Mouse (Mus musculus) frontal cortex, adult (tissue): Measurements from ENCODE around the gene Spdye4a.

Experiments
- ATAC-seq: cut with Nextera tagmentation; 2 replicates; pipeline ENCODE4 v1.9.2; 2017; ENCODE audit warnings: mild to moderate bottlenecking, moderate library complexity, mixed read lengths; ENCODE audit not compliant: low TSS enrichment

Gene Spdye4a

DNA sequence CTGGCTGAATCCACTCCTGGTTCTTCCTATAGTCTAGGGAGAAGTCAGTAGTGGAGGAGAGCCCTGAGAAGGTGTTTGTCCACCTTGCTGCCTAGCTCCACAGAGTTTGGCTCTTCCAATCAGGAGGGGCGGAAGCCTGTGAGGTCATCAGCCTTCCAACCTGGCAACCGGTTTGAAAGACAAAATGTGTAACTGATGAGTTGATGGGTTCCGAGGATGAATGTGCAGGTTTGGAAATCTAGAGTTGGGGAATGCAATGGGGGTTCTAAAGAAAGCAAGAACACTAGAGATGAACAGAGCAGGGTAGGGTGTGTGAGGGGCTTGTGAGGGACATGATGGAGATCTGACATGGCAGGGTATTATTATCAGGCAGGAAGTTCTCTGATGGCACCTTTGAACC, at the start of gene Spdye4a:
Spdye4a (minus strand) TSS at position 101 of the 400 bp plus-strand sequence.
- no peak for ATAC-seq

DNA sequence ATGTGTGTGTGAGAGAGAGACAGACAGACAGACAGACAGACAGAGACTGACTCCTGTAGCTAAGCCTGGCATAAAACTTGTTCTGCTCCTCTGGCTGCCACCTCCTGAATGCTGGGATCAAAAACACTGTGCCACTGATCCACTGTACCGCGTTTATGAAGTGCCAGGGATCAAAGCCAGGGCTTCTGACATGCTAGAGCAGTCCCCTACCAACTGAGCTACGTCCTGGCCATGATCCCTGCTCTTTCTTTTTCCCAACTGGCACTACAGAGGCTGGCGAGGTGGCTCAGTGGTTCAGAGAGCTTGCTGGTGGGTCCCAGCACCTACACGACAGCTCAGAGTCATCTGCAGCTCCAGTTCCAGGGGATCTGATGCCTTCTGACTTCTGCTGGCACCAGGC, 49.1 kb upstream of the Spdye4a start:
- ATAC-seq, result no peak

DNA sequence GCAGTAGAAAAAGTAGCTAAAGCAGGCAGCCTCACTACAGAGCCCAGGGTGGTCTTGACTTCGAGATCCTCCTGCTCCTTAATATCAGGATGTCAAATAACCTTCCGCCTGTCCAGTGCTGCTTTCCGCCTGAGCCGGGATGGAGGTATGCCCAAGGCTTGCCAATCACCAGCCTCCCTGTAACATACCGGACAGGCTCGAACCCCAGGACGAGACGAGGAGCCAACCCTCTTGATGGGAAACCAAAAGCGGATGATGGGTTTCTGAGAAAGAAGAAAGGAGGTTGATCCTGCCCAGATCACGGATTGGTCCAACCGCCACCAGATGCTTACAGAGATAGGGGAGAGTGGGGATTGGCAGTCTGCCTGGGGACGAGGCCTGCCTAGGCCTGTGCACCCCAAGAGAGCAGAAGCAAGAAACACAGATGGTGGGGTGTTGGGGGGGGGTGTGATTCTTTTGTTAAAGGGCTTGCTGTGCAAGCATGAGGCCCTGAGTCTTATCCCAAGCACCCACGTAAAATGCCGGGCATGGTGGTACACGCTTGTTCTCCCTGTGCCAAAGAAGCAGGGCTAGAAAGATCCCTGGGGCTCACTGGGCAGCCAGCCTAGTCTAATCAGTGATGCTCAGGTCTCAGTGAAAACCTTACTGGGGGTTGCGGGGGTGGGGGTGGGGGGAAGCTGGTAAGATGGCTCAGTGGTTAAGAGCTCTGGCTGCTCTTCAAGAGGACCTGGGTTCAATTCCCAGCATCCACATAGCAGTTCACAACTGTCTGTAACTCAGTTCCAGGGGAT, 46.0 kb upstream of the Spdye4a start:
- no peak for ATAC-seq

DNA sequence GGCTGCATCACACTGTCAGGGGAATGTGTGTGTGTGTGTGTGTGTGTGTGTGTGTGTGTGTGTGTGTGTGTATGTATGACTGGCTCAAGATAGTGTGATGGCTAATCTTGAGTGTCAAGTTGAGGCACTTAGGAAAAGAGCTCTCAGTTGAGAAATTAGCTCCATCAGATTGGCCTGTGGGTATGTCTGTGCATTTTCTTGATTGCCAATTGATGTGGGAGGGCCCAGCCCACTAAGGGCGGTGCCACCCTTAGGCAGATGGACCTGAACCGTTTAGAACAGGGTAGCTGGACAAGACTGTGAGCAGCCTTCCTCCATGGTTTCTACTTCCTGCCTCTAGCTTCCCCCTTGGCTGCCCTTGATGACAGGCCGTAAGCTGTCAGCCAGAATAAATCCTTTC, 45.4 kb upstream of the Spdye4a start:
- no peak for ATAC-seq

DNA sequence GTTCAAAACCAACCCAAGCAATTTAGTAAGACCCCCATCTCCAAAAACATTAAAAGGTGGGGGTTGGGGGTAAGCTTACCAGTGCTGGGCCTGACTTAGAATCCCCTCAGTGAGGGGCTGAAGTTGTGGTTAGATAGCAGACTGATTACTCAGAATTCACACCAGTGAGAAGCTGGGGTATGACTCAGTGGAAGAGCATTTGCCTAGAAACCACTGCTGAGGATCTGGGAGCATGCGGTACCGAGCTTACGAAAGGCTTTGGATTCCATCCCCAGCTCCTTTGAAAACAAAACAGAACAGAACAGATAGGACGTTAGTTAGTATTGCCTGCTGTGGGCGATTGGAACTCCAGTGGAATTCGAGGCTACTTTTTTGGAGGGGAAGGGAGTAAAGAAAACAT, 45.0 kb upstream of the Spdye4a start:
- ATAC-seq, result 0 out of 2 replicates have a peak, but pooled peaks have one; percentile 24

DNA sequence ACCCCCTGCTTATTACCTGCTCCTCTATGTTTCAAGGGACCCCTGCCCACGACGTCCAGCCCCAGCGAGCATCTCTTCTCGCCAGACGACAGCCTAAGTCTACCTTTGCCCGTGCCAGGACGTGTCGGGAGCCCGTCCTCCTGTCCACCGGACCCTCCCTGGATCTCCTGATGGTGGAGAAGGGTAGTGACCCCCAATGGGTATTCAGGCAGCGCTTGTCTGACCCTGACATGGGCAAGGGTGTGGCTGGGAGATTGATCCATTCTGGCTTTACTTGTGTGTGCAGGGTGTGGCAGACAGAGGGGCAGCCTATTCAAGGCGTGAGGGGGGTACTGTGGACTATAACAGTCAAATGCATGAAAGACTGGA, 43.4 kb upstream of the Spdye4a start:
- ATAC-seq, result no peak

DNA sequence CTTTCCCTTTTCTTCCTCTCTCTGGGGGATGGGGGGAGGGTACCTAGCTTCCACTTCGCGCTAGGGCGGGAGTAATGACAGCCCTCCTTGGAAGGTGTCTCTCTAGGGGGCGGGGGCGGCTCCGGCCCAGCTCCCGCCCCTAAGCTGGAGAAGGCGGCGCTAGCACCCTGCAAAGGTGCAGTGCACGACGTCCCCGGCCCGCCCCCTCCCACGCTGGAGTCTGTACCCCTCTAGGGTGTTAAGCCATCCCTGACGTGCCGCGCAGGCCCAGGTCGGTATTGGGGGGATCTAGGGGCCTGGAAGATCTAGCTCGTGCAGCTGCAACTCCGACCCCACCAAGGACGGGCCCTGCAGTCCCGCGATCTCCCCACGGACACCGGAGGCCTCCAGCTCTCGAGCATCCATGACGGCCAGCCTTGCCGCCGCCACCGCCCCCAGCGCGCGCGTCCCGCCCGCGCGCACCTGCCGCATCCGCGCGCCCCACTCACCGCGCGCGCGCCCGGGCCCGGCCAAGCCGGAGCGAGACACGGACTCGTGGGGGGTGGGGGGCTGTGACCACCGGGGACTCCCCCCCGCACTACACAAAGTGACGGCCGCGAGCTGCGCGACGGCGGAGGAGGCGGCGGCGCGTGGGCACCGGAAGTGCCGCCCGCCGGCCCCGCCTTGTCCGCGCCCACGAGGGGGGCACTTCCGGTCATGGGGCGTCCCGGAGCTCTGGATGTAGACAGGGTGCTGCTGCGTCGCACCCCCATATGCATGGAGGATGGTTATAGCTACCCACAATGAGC, 42.9 kb upstream of the Spdye4a start, which contains the start of gene Zfp316:
Zfp316 (minus strand) TSS at position 660 of the 788 bp plus-strand sequence.
- peak; percentile 67 for ATAC-seq

DNA sequence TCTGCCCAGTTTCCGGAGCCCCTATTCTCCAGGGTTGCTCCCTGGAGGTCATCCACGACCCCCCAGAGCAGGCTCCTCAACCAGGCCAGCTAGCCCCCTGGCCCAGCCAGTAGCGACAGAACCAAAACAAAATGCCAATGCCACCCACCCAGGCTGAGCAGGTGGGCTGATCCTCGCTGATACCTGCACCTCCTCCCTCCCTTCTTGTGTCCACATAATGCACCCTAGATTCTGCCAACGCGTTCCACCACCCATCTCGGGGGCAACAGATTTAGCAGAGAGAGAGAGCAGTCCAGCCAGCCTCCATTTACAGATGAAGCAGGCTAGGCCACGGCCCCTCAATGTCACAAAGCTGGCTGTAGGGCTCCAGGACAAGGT, 42.3 kb upstream of the Spdye4a start:
- no peak; the same call in 1 of the 2 replicates for ATAC-seq

DNA sequence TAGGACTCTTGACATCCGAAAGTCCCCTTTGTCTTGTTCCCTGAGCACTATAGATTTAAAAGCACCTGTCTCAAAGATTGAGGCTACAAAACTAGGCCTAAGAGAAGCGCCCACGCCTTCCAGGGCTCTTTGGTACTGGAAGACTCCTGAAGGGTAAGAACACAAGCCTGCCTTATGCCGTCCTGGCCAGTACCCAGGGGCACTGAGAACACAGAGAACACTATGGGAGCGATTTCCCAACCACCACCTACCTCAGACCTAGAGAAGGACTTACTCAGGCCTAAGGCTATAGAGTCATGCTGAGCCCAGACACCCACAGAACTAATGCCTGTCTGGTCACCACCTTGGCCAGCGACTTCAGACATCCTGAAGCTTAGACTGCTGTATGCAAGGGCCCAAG, 40.1 kb upstream of the Spdye4a start:
- ATAC-seq, result no peak

DNA sequence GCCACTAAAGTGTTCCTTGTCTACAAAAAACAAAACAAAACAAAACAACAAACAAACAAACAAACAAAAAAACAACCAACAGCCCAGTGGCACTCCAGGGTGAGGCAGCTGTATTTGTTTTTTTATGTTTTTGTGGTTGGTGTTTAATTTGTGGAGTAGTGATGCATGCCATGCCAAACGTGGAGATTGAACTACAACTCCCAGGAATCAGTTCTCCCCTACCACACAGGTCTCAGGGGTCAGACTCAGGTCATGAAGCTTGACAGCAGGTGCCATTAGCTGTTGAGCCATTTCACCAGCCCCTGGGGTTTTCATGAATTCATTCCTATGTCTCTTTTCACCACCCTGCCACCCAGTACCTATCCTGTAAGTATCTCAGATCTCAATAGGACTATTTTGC, 38.7 kb upstream of the Spdye4a start:
- no peak for ATAC-seq

DNA sequence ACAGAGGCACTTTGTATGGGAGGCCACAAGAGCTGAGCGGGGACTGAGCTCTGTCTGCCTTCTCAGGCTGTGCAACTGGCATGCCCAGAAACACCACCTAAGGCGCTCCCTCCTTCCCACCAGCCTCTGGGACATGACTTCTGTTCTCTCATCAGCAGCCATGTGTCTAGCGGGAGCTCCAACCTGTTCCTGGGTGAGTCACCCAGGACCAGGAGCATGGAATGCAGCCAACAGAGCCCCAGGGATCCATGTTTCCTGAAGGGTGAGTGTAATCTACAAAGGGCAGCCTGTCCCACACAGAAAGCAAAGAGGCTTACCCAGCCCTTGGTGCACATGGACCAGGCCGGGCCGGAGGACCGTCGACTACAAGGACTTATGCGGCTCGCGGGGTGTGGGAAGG, 38.0 kb upstream of the Spdye4a start:
- no peak for ATAC-seq

DNA sequence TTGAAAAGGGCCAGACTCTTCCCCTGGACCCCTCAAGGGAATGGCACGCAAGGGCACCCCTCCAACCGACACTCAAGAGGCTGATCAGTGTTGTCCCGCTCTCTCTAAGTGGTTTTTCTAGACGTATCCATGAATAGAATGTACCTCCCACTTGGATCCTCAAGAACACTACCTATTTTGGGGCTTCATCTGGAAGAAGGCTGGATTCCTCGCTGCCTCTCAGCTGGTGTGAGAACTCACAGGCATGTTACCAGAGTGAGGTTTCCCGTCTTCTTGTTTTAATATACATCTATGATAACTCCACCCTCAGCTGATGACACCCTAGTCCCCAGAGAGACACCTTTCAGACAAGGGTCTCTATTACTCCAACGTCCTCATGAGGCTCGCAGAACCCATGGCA, 34.9 kb upstream of the Spdye4a start:
- ATAC-seq, result peak; percentile 85

DNA sequence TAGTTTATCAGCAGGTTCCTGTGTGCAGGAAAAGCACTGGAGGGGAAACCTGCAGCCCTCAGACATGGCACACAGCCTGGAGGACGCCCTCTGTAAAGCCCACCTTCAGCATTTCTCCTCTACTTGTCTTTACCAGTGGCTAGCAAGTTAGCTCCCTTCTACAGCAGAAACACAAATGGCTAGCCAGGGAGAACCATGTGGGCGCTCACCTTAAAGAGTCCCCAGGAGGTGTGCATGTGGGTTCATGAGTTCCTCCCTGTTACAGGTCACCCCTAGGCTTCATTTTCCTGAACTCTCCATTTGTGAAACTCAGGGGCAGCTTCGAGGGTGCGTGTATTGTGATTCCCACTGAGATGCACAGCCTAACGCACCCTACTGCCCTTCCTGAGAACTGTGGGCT, 29.1 kb upstream of the Spdye4a start:
- no peak for ATAC-seq

DNA sequence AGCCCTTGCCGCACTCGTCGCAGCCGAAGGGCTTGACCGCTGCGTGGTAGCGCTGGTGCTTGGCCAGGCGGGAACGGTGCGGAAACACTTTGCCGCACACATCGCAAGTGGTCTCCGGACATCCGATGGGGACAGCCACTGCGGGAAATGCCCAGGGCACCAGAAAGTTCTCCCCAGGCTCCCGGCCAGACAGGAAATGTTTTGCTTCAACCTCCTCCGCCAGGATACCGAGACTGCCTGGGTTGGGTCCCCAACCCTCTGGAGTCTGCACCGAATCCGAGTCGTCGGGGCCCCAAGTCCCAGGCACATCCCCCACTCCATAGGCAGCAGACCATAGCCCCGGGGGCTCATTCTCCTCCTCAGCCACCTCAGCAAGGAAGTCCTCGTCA, 28.4 kb upstream of the Spdye4a start:
- ATAC-seq, result no peak

DNA sequence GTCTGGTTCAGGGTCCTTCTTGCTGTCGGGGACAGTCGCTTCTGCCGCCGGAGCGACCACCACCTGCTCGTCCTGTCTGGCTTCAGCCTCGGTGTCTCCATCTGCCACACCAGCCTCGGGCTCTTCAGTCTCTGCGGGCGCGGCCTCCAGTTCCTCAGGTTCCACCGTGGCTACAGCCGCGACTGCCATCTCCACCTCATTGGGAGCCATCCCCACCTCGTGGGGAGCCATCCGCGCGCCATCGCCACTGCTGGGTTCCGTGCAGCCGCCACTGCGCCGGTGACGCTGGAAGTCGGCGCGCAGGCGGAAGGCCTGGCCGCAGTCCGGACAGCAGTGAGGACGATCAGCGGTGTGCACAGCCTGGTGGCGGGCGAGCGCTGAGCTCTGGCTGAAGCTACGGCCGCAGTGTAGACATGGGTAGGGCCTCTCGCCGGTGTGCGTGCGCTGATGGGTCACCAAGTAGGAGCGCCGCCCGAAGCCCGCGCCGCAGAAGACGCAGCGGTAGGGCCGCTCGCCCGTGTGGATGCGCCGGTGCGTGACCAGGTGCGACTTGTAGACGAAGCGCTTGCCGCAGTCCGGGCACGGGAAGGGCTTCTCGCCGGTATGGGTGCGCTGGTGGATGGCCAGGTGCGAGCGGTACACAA, 27.9 kb upstream of the Spdye4a start:
- no peak for ATAC-seq

DNA sequence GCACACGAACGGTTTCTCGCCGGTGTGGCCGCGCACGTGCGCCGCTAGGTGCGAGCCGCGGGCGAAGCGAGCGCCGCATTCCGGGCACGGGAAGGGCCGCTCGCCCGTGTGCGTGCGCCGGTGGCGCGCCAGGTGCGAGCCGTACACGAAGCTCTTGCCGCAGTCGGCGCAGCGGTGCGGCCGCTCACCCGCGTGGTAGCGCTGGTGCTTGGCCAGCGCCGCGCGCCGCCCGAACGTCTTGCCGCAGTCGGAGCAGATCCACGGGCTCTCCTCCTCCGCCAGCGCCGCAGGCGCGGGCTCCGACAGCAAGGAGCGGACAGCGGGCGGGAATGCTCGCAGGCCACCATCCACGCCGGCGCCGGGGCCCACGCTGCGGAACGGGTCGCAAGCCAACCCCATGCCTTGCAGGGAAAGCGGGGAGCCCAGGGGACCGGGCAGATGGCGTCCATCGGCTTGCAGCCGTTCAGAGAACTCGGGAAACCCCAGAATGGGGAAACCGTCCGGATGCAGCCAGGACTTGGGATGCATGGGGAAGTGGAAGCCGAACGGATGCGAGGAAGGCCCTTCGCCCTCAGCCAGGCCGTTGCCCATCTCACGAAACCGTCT, 27.3 kb upstream of the Spdye4a start:
- peak; percentile 33 for ATAC-seq

DNA sequence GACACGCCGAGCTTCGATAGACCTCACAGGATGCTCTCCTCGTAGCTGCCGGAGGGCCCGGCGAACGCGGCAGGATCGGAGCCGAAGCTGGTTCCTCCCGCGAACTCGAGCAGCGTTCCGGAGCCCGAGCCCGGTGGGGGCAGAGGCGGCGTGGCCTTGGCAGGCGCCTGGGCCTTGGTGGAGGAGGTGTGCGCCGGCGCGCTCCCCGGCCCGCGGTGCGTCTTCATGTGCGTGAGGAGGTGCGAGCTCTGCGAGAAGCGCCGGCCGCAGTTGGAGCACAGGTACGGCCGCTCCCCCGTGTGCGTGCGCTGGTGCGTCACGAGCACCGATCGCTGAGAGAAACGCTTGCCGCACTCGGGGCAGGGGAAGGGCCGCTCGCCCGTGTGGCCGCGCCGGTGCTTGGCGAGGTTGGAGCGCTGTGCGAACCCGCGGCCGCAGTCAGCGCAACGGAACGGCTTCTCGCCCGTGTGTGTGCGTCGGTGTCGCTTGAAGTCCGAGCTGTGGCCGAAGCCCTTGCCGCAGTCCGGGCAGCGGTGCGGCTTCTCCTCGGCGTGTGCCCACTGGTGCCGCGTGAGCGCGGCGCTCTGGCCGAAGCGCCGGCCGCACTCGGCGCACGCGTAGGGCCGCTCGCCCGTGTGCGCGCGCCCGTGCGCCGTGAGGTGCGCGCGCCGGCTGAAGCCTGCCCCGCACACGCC, 26.6 kb upstream of the Spdye4a start:
- ATAC-seq, result peak; percentile 32; the same call in 1 of the 2 replicates

DNA sequence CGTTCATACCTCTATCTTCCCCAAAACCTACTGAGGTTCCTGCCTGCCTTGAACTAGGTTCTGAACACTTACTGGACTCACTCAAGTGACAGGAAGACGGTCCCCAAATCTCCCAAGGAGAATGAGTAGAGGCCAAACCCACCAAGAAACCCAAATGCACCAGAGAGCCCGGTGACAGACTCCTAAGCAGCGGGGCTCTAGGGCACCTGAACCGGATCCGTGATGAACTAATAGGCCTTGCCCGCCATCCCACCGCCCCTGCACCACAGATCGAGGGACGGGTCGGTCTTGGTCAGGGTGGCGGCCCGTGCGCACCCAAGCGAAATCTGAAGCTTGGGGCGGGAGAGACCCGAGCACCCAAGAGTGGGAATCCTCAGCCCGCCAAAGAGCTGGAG, 26.1 kb upstream of the Spdye4a start:
- ATAC-seq, result no peak

DNA sequence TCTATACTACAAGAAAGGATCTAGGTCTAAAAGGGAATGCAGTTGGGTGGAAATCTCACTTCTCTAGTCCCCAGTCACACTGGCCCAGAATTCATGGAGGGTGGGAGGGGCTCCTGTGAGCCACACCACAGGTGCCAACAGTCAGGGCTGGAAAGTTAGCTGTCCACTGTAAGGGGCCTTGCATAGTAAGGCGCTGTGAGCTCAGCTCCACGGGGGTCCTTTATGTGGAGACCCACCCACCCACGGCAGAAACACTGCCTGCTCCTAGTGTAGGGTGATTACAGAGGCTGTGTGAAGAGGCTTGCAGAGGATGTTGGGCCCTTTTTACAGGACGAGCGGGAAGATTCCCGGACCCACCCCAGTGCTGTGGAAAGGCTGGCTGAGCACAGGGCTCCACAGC, 25.3 kb upstream of the Spdye4a start:
- 0 out of 2 replicates have a peak, but pooled peaks have one; percentile 7 for ATAC-seq

DNA sequence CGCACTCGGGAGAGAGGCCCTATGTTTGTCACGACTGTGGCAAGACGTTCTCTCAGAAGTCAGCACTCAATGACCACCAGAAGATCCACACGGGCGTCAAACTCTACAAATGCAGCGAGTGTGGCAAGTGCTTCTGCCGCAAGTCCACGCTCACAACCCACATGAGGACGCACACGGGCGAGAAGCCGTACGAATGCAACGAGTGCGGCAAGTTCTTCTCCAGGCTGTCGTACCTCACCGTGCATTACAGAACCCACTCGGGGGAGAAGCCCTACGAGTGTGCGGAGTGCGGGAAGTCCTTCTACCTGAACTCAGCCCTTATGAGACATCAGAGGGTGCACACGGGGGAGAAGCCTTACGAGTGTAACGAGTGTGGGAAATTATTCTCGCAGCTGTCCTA, 18.2 kb upstream of the Spdye4a start:
- no peak for ATAC-seq

DNA sequence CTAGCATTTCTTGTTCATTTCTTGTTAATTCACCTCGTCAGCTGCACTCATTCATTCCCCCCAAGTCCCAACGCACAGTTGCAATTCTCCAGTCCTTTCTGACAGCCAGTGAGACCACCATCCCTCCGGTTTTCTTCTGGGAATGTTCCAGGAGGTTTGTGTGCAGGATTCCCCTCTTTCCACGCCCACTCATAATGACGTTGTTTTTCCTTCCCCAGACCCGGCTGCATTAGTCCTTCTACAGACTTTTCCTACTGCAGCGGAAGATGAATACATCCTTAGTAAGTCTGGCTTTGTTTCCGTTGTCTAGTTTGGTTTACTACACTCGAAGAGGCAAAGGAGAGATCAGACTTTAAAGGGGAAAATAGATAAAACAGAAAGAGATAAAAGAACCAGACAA, 9.3 kb upstream of the Spdye4a start:
- no peak for ATAC-seq
